Mouse (Mus musculus) right cerebral cortex, adult 18-20 months (tissue): ENCODE results near the gene Tpcn2.
A peak's percentile ranks its signal among the peaks of the same experiment; 100 is the strongest.

Experiments used
- DNase-seq: peaks from one replicate; pipeline ENCODE4 v3.0.0; 2022; ENCODE audit warnings: mixed read lengths

The Tpcn2 gene

DNA sequence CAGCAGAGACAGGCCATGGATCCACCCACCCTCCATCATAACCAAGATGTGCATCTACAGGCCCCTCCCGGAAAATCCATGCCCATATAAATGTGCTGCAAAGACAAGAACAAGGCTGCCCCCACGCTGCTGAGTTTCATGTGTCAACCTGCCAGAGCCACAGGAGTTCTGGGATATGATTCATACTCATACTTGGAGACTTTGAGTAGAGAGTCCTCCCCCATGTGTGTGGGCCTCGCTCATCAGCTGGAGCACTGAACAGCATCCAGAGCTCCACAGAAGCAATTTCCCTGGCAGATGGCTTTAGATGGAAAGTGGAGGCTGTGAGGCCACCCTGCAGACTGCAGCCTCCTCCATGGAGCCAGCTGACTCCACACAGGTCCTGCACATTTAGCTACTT, 86.8 kb downstream of the Tpcn2 start:
- DNase-seq, result peak; percentile 95

DNA sequence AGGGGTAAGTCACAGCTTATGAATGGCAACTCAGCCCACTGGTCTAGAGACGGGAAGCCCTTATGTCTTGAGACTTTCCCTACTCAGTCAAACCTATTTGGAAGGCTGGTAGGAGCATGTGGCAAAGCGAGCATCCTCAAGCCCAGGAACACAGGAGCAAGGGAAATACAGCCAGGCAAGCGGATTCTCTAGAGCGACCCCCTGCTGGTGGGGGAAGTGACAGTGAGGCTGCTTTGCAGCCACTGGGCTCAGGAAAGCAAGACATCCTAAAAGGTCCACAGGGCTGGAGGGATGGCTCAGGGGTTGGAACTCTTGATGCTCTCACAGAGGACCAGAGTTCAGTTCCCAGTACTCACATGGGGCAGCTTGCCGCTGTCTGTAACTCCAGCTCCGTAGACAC, 87.5 kb downstream of the Tpcn2 start:
- DNase-seq, result no peak

GRCm38 (mm10) chr7:145195186-145195927, 88.5 kb downstream of the Tpcn2 start:
- no peak for DNase-seq

GRCm38 (mm10) chr7:145194455-145195161, 89.2 kb downstream of the Tpcn2 start:
- peak; percentile 57 for DNase-seq

- no peak for DNase-seq
Measured at GRCm38 (mm10) chr7:145192836-145193235, 91.0 kb downstream of the Tpcn2 start.

- no peak for DNase-seq
Measured at GRCm38 (mm10) chr7:145190520-145190919, 93.3 kb downstream of the Tpcn2 start.

- DNase-seq, result no peak
Measured at GRCm38 (mm10) chr7:145189342-145189741, 94.5 kb downstream of the Tpcn2 start.

GRCm38 (mm10) chr7:145187802-145188201, 96.0 kb downstream of the Tpcn2 start:
- no peak for DNase-seq

- DNase-seq, result no peak
Measured at GRCm38 (mm10) chr7:145182388-145182787, 101.4 kb downstream of the Tpcn2 start.

DNA sequence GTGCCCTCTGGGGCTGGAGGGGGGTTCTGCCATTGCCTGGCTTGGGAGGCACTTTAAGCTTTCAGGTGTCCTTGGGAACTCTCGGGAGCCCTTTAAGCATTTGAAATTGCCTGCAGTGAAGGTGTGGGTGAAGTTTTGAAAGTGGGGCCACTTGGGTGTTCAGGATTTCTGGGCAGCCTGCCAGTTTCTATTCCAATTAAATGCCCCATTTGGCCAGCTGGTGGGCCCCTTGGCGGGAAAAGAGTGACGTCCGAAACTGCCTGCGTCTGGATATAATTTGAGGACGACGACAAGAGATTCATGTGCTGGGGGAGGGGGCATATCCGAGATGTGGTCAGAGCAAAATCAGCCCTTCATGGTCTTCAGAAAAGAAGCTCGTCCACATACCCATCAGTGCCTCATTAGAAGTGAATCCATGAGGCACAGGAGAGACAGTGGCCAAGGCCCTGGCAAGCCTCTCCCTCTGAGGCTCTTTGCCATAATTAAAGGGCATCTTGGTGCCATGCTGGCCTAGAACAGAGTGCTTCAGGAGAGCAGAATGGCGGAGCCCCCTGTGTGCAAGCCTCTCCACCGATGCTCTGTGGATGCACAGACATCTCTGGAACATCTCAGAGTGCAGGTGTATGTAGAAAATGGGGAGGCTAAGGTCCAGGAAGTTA, 102.3 kb downstream of the Tpcn2 start:
- DNase-seq, result no peak

- DNase-seq, result no peak
Measured at GRCm38 (mm10) chr7:145179691-145180091, 104.1 kb downstream of the Tpcn2 start.

- peak; percentile 33 for DNase-seq
Measured at GRCm38 (mm10) chr7:145176750-145177589, 106.8 kb downstream of the Tpcn2 start.

- DNase-seq, result no peak
Measured at GRCm38 (mm10) chr7:145173563-145173962, 110.2 kb downstream of the Tpcn2 start.

- DNase-seq, result no peak
Measured at GRCm38 (mm10) chr7:145173116-145173515, 110.7 kb downstream of the Tpcn2 start.

GRCm38 (mm10) chr7:145169703-145170102, 114.1 kb downstream of the Tpcn2 start:
- no peak for DNase-seq

DNA sequence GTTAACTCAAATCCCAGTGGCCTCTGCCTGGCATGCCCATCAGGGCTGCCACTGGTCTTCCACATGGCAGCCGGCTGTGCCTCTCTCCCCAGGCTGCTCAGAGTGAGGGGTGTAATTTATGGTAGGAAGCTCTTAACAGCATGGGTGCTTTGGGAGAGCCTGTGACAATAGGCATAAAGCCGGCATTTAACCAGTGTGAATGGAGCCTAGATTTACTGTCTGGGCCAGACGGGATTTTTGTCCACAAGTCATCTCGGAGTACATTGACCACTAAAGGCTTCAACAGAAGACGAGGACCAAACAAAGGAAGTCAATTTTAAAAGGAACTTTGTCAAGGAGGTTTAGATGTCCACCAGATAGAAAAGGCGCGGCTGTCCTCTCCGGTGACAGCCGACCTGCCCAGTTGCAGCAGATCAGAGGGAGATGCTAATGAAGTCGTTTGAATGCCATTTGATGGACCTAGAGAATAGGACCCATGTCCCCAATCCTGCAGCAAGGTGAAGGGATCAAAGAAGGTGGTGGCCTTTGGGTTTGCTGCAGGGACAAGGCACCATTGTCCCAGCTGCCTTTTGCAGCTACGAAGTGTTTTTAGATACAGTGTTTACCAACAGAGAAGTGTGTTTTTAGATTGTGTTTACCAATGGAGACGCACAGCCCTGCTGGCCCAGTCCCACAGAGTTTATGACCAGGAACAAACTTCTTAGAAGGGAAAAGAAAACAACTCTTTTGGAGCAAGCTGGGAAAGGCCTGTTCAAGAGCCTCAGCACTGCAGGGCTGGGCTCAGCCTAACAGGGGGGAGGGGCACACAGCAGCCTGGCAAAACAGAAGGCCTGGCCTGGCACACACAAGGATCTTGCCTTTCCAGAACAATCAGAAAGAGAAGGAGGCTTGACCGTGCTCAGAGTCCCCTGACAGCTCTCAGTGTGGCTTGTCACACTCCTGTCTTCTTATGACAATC, 124.2 kb downstream of the Tpcn2 start:
- DNase-seq, result no peak

GRCm38 (mm10) chr7:145155666-145156065, 128.1 kb downstream of the Tpcn2 start:
- no peak for DNase-seq

- no peak for DNase-seq
Measured at GRCm38 (mm10) chr7:145154066-145154465, 129.7 kb downstream of the Tpcn2 start.

DNA sequence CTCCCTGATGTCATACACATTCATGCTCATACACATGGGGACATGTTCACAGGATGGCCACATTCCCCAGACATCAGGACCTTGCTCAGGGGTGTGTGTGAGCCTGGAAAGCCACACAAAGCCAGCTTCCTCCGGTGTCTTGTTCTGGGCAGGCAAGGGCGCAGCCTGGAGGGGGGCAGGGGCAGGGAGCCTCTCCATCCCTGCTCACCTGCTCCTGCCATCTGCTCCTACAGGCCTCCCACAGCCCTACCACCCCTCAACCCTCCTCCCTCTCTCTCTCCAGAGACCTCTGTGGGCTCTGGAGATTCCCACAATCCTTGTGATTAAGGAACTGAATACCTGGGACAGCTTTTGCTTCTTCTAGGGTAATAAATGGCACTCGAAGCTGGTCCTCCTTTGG, 132.0 kb downstream of the Tpcn2 start:
- DNase-seq, result no peak

DNA sequence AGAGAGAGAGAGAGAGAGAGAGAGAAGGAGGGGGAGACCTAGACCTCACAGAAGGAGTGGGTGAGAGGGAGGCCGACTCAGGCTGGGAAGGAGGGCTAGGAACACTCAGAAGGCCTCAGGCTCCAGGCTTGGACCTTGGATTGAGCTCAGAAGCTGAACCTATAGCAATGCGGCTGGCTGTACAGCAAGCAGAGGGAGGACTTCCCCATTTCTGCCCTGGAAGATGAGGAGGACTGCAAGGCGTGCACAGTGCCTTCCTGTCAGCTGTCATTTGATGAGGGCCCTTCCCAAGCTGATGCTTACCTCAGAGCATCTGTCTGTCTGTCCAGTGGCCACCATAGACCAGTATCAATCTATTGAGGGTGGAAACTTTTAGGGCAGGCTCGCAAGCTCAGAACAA, 134.9 kb downstream of the Tpcn2 start:
- DNase-seq, result no peak

DNA sequence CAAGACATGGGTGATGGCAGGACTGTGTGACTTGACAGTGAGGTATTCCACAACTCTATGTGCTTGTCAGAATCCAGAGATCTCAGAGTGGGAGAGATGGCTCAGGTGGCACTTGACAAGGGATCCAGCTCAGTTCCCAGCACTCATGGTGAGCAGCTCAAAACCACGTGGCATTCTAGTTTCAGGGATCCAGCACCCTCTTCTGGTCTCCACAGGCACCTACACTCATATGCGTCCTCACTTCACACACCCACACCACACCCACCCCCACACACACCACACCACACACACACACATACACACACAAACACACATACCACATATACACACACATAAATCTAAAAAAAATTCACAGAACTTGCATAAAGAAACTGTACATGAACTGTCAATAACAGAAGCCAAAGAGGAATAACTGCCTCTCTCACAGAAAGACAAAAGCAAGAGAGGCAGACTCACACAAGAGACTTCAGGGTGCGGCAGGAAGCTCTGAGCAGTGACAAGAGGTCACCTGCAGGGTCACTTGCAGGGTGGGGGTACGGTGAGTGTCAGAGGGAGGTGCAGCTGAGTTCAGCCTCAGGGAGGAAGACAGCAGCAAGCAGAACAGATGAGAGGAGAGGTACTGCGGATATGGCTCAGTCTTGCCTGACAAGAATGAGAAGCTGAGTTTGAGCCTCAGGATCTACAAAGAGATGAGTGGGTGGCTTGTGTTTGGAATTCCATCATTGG, 135.7 kb downstream of the Tpcn2 start:
- DNase-seq, result no peak
